ENCODE assay signal across 8 mouse cellular contexts in genomic region chr11:100859579-100860075, GRCm38 (mm10). TPM values are rescaled to one million over a fixed set of nuclear protein-coding genes. Genes with fewer than 3 reads are reported as not detected.
A peak's percentile ranks its signal among the peaks of the same experiment; 100 is the strongest.
DNase-seq lines count a peak whose midpoint lies in the region; ATAC-seq and TF ChIP-seq lines count a peak whose summit lies in the region.

No protein-coding gene starts in this region.

- no peaks in the 10 kb centered on the region for H3K9me3 ChIP-seq in lung, embryonic 16.5 days (ENCODE audit: control insufficient read depth, low read length)
- H3K9me3 ChIP-seq in limb, embryonic 13.5 days = no peaks in the 10 kb centered on the region

- H3K4me1 ChIP-seq in lung, embryonic 16.5 days (replicated peaks; ENCODE audit: control insufficient read depth, insufficient read depth, low read length) = peaks cover 13% of the 10 kb centered on the region
- H3K4me1 ChIP-seq in embryonic fibroblast, embryonic 13.5 days (ENCODE audit: control insufficient read depth, insufficient read depth, low read length) = no peaks in the 10 kb centered on the region; the same call in 1 of the 2 replicates
- peaks cover 24% of the 10 kb centered on the region for H3K4me1 ChIP-seq in limb, embryonic 13.5 days

- peak overlapping the region; percentile 72 for H3K9ac ChIP-seq in lung, embryonic 16.5 days (ENCODE audit: low read length)
- H3K9ac ChIP-seq in limb, embryonic 13.5 days = peak overlapping the region; percentile 63; the same call in 1 of the 2 replicates

- H3K4me3 ChIP-seq in lung, embryonic 16.5 days (ENCODE audit: low read length) = peak overlapping the region; percentile 63
- H3K4me3 ChIP-seq in embryonic fibroblast, embryonic 13.5 days (ENCODE audit: insufficient read depth, low read length) = peak overlapping the region; percentile 19; the same call in 1 of the 2 replicates
- H3K4me3 ChIP-seq in limb, embryonic 13.5 days = peak overlapping the region; percentile 53

- WGBS in lung, embryonic 16.5 days = 51% methylated on average over 6 of the region's 6 CpGs
- 42% methylated on average over 6 of the region's 6 CpGs for WGBS in limb, embryonic 13.5 days

- TF ChIP-seq POLR2A in embryonic fibroblast, embryonic 13.5 days (IDR thresholded peaks at IDR 0.05; ENCODE audit: low read depth, low read length) = no peak

- no peak for TF ChIP-seq CTCF in embryonic fibroblast, embryonic 13.5 days (IDR thresholded peaks at IDR 0.05; ENCODE audit: borderline replicate concordance, insufficient read depth, low read length)

- peak overlapping the region; percentile 83 for H3K4me2 ChIP-seq in lung, embryonic 16.5 days (ENCODE audit: low read depth, low read length)
- H3K4me2 ChIP-seq in limb, embryonic 13.5 days (replicated peaks) = peak overlapping the region; percentile 73

- ATAC-seq in lung, embryonic 16.5 days (ENCODE audit: low read depth) = no peak
- ATAC-seq in limb, embryonic 13.5 days (ENCODE audit: low FRiP score, low read depth) = no peak

- no peak overlapping the region for H3K27ac ChIP-seq in lung, embryonic 16.5 days (ENCODE audit: low read length)
- no peak overlapping the region for H3K27ac ChIP-seq in embryonic fibroblast, embryonic 13.5 days (ENCODE audit: insufficient read depth, low read length)
- H3K27ac ChIP-seq in limb, embryonic 13.5 days = no peak overlapping the region

- no peaks in the 10 kb centered on the region; the same call in 1 of the 2 replicates for H3K27me3 ChIP-seq in lung, embryonic 16.5 days (ENCODE audit: control insufficient read depth, insufficient read depth, low read depth, low read length)
- H3K27me3 ChIP-seq in limb, embryonic 13.5 days = peaks cover 73% of the 10 kb centered on the region
- no peaks in the 10 kb centered on the region for H3K27me3 ChIP-seq in splenic B cell, adult 2 months (ENCODE audit: control insufficient read depth, insufficient read depth, low read length, poor library complexity, severe bottlenecking)

- DNase-seq in lung, postnatal 25 days (ENCODE audit: low spot score) = no peak
- peak; percentile 27 for DNase-seq in splenic B cell, adult 2 months (ENCODE audit: low read depth, low spot score)
- DNase-seq in spleen, postnatal 4 days (ENCODE audit: low spot score in 2 of 2) = no peak
- no peak for DNase-seq in yolk sac, embryonic 10.5 days (ENCODE audit: low spot score)
- DNase-seq in urinary bladder, postnatal 10 days (ENCODE audit: low spot score) = no peak

- H3K36me3 ChIP-seq in lung, embryonic 16.5 days (ENCODE audit: control insufficient read depth, insufficient read depth, low read length) = no peaks in the 10 kb centered on the region
- no peaks in the 10 kb centered on the region for H3K36me3 ChIP-seq in limb, embryonic 13.5 days
- H3K36me3 ChIP-seq in splenic B cell, adult 2 months (ENCODE audit: control insufficient read depth, insufficient read depth, low read length, poor library complexity, severe bottlenecking) = no peaks in the 10 kb centered on the region

RNA-seq across cellular contexts. Expression of gene Stat5a, which starts 0.5 kb away (rescaled TPM):
- polyA plus RNA-seq in lung, embryonic 16.5 days (2015; fragmentation: Nextera tagmentation; extraction: Ambion mirVana) = 11.0 and 11.3 TPM in 2 replicates
- 11.5 and 12.4 TPM in 2 replicates for polyA plus RNA-seq in embryonic fibroblast, embryonic 13.5 days (2011; ENCODE audit: insufficient read length, low read depth, missing spikeins)
- 5.2 and 5.7 TPM in 2 replicates for polyA plus RNA-seq in limb, embryonic 13.5 days (2015; fragmentation: Nextera tagmentation; extraction: Ambion mirVana)

RNA-seq across cellular contexts. Expression of gene Stat5b, which starts 9.1 kb away (rescaled TPM):
- 27.2 and 28.4 TPM in 2 replicates for polyA plus RNA-seq in lung, embryonic 16.5 days (2015; fragmentation: Nextera tagmentation; extraction: Ambion mirVana)
- 13.3 and 13.7 TPM in 2 replicates for polyA plus RNA-seq in embryonic fibroblast, embryonic 13.5 days (2011; ENCODE audit: insufficient read length, low read depth, missing spikeins)
- polyA plus RNA-seq in limb, embryonic 13.5 days (2015; fragmentation: Nextera tagmentation; extraction: Ambion mirVana) = 18.9 and 19.8 TPM in 2 replicates
